Mouse (Mus musculus) urinary bladder, postnatal 36 days (tissue): ENCODE data around the gene Me3.
"Not testable (repeated sequence)": the region's sequence is repeated elsewhere in the genome, so short reads cannot be mapped to it uniquely, and the experiment has no call there.

Source experiments
- DNase-seq, 2 experiments: peaks; one replicate each; pipeline ENCODE4 v3.0.0; 2022; ENCODE audit warnings: low spot score in 2 of 2, mixed read lengths in 1 of 2

Gene Me3

DNA sequence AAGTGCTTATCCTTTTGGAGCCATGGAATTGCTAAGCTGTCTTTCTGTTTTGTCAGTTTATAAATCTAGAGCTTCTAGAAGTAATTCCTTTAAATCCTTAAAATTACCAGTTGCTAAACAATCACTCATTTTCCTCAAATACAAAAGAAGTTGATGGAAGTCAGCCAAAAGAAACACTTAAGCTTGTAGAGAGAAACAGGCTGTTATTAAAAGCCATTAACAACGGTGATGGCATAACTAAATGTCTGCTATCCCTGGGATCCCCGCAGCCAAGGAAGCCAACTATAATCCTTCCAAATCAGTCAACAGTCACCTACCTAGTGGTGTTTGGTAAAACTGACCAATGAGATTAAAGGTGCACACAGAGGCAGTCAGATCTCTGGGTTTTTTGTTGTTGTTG is 98.3 kb downstream of the Me3 start:
- DNase-seq: no peak

- DNase-seq: not testable (repeated sequence)
Observed at GRCm38 (mm10) chr7:89731115-89731514, 98.9 kb downstream of the Me3 start.

DNA sequence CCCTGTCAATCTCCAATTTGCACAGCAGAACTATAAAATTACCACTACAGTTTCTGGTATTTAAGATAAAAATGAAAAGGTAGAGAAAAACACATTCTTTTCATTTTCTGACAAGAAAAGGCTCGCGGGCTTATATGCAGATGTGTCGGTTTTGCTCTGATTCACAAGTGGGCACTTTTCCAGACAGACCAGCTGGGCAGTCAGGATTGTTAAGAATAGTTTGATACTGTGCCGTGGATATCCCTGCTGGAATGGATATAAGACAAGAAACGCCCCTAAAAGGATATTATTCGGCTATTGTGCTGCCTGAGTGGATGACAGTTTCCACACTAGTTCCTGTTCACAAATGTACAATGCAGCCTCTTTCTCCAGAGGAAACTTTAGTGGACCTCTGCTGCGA is 116.2 kb downstream of the Me3 start:
- peak in 1 of 2 experiments; percentile 15 for DNase-seq

DNA sequence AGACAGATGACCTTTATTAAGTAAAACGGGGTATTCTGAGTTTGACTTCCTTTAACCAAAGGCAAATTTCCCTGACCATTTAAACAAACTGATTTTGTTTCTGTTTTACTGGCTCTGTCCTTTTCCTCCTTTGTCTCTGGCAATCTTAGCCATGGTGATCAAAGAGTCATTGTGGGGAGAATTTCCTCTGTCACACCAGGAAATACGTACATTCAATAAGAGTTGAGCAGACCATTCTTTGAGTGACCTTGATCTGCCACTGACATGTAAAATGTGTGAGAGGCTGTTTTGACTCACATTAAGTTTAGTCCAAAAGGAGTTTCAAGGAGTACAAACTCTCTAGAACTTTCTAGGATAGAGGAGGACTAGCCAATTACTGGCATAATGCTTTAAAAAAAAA is 117.0 kb downstream of the Me3 start:
- no peak for DNase-seq

- no peak for DNase-seq
Observed at GRCm38 (mm10) chr7:89766678-89767508, 134.7 kb downstream of the Me3 start.

- DNase-seq: no peak
Observed at GRCm38 (mm10) chr7:89769106-89769896, 137.1 kb downstream of the Me3 start.

DNA sequence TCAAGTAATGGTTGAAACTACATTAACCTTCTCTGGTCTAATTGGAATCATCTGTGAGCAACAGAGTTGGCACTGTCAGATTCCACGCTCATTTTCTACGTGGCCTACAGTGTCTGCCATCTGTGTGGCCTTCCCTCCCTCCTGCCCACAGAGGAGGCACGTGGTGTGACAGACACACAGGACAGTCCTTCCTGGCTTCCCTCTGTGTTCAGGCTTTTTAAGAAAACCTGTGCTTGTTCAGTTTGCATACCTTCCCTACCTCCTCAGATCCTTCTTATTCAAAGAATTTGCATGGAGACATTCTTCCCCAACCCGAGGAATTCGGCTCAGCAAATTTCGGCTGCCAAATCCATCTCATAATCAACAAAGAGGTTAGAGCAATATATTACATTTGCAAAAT is 137.8 kb downstream of the Me3 start:
- DNase-seq: no peak

- DNase-seq: no peak
Observed at GRCm38 (mm10) chr7:89772906-89773305, 140.7 kb downstream of the Me3 start.

- no peak for DNase-seq
Observed at GRCm38 (mm10) chr7:89773352-89773921, 141.2 kb downstream of the Me3 start.

GRCm38 (mm10) chr7:89773926-89774325 is 141.7 kb downstream of the Me3 start:
- DNase-seq: no peak

- DNase-seq: no peak
Observed at GRCm38 (mm10) chr7:89775848-89776247, 143.7 kb downstream of the Me3 start.

GRCm38 (mm10) chr7:89781391-89781790 is 149.2 kb downstream of the Me3 start:
- DNase-seq: no peak

- DNase-seq: peak; percentile 26 to 49
Observed at GRCm38 (mm10) chr7:89787735-89788134, 155.5 kb downstream of the Me3 start.

DNA sequence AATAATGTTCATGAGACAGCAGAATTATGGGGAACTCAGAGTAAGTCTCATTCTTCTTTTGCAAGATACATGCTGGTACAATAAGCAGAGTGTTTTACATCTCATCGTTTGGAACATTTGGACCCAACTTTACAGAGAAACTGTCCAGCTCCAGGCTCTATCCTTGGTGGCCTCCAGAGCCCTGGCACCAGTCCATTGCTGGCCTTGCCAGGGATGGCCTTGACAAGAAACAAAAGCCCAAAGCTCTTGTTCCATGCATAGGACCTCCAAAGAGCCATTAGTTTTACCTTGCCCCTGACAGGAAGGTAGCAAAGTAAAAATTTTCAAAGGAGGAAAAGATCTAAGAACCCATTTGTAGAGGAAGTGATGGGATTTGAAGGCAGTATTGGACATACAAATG is 160.4 kb downstream of the Me3 start:
- no peak for DNase-seq

- DNase-seq: no peak
Observed at GRCm38 (mm10) chr7:89795366-89795765, 163.2 kb downstream of the Me3 start.

- no peak for DNase-seq
Observed at GRCm38 (mm10) chr7:89796351-89796801, 164.2 kb downstream of the Me3 start.

GRCm38 (mm10) chr7:89798358-89799020 is 166.3 kb downstream of the Me3 start:
- no peak for DNase-seq

DNA sequence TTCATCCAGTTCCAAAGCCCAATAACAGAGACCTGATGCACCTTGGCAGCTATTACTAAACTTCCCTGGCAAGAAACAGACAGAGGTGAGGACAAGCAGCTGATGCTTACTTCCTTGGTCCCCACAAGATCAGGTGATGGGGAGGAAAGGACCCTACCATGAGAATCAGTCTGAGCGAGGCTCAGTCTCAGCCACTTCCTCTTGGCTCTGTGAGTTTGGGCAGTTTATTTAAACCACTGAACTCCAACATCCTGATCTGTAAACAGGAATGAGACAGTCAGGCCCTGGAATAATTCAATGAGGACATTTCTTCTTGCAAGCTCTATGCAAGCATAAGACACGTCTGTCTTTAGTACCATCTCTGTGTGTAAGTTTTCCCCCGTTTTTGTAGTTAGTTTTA is 170.3 kb downstream of the Me3 start:
- no peak for DNase-seq

DNA sequence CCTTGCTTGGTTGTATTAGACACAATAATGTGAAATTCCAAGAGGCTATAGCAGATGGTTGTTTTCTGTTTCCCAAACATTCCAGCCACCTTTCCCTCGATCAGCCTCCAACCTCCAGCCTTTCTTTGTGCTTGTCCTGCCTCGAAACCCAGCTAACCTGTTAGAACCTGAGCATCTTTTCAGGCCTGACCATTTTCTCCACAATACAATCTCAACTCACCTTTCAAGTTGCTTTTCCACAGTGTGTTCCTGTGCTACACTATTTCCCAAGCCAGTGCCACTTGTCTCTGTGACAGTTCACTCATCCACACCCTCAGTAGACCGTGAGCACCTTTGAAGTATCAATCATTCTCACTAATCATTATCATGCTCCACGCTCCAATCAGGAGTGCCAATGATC is 171.8 kb downstream of the Me3 start:
- no peak for DNase-seq

- DNase-seq: no peak
Observed at GRCm38 (mm10) chr7:89809400-89809799, 177.2 kb downstream of the Me3 start.

GRCm38 (mm10) chr7:89828436-89829065 is 196.4 kb downstream of the Me3 start:
- no peak for DNase-seq

GRCm38 (mm10) chr7:89829201-89829600 is 197.0 kb downstream of the Me3 start:
- DNase-seq: no peak
